Mouse (Mus musculus) hindbrain, embryonic 12.5 days (tissue): ENCODE results near the gene Gm11009. TPM values are rescaled to one million over a fixed set of nuclear protein-coding genes. Genes with fewer than 3 reads are reported as not detected.
"Not testable (repeated sequence)": the region's sequence is repeated elsewhere in the genome, so short reads cannot be mapped to it uniquely, and the experiment has no call there.

Source experiments
- ATAC-seq: fragments of 200-750 bp; cut with Nextera tagmentation; 2 replicates; pipeline ENCODE4 v1.8.0; 2017; ENCODE audit warnings: moderate TSS enrichment; ENCODE audit not compliant: low FRiP score
- H3K27ac ChIP-seq: fragments of 300-500 bp; sonication (generic); 2 replicates; pipeline ENCODE4 v1.5.1; 2016; ENCODE audit warnings: mild to moderate bottlenecking
- H3K27me3 ChIP-seq: fragments of 300-500 bp; sonication (generic); 2 replicates; pipeline ENCODE4 v1.6.1; 2016; ENCODE audit warnings: mild to moderate bottlenecking
- H3K36me3 ChIP-seq: fragments of 300-500 bp; sonication (generic); 2 replicates; pipeline ENCODE4 v1.6.1; 2016; ENCODE audit warnings: mild to moderate bottlenecking
- H3K4me1 ChIP-seq: fragments of 300-500 bp; sonication (generic); 2 replicates; pipeline ENCODE4 v1.6.1; 2016
- H3K4me2 ChIP-seq: fragments of 300-500 bp; sonication (generic); replicated peaks from 2 replicates; pipeline ENCODE4 v1.6.1; 2016; ENCODE audit warnings: mild to moderate bottlenecking
- H3K4me3 ChIP-seq: fragments of 300-500 bp; sonication (generic); 2 replicates; pipeline ENCODE4 v1.5.1; 2016; ENCODE audit warnings: mild to moderate bottlenecking
- H3K9ac ChIP-seq: fragments of 300-500 bp; sonication (generic); 2 replicates; pipeline ENCODE4 v1.6.1; 2016; ENCODE audit warnings: mild to moderate bottlenecking, moderate library complexity
- H3K9me3 ChIP-seq: fragments of 300-500 bp; sonication (generic); replicated peaks from 2 replicates; pipeline ENCODE4 v1.6.1; 2016; ENCODE audit warnings: mild to moderate bottlenecking
- WGBS: fragments of 180-500 bp; shearing (Covaris S2); methylation state at CpG from one replicate; pipeline ENCODE4 v1.1.7; 2016; 5-methylcytosine and 5-hydroxymethylcytosine counted together
- polyA plus RNA-seq: library from polyadenylated mRNA; unstranded; fragments of >200 nt; fragmentation: Nextera tagmentation; extraction: Ambion mirVana; gene quantifications from 2 replicates; pipeline ENCODE4 v1.2.1, GENCODE M21; 2016

Gm11009 gene
- not detected in 2 replicates for polyA plus RNA-seq

GRCm38 (mm10) chr2:176319394-176319793 lies at the start of gene Gm11009:
Gm11009 (minus strand) TSS chr2:176319494.
- H3K4me1 ChIP-seq, H3K4me2 ChIP-seq, H3K9ac ChIP-seq, H3K27ac ChIP-seq, H3K27me3 ChIP-seq, H3K9me3 ChIP-seq, H3K4me3 ChIP-seq, ATAC-seq, H3K36me3 ChIP-seq: not testable (repeated sequence)
- WGBS, result no CpG with 5 or more reads among the region's 2 CpGs

Other genes starting within 250 kb of the Gm11009 start
- gene Gm2004, start 169.7 kb downstream of the Gm11009 start, polyA plus RNA-seq, result 0.74 and 0.84 TPM in 2 replicates
- gene 2210418O10Rik, start 92.9 kb downstream of the Gm11009 start, polyA plus RNA-seq, result 5.8 and 6.1 TPM in 2 replicates
- gene Gm14435, start 104.1 kb upstream of the Gm11009 start, polyA plus RNA-seq, result 11.7 and 13.9 TPM in 2 replicates
- gene Gm14434, start 167.3 kb upstream of the Gm11009 start, polyA plus RNA-seq, result 13.9 and 24.7 TPM in 2 replicates
- gene Zfp967, start 201.6 kb upstream of the Gm11009 start, polyA plus RNA-seq, result 0.67 TPM in 1 of 2 replicates, not detected in the other